Mouse (Mus musculus) kidney, postnatal 36 days (tissue): Measurements from ENCODE around the gene Cd180.

Experiments used
- DNase-seq, 2 experiments: peaks; one replicate each; pipeline ENCODE4 v3.0.0; 2021 to 2022; ENCODE audit warnings: mixed read lengths in 2 of 2

Gene Cd180

DNA sequence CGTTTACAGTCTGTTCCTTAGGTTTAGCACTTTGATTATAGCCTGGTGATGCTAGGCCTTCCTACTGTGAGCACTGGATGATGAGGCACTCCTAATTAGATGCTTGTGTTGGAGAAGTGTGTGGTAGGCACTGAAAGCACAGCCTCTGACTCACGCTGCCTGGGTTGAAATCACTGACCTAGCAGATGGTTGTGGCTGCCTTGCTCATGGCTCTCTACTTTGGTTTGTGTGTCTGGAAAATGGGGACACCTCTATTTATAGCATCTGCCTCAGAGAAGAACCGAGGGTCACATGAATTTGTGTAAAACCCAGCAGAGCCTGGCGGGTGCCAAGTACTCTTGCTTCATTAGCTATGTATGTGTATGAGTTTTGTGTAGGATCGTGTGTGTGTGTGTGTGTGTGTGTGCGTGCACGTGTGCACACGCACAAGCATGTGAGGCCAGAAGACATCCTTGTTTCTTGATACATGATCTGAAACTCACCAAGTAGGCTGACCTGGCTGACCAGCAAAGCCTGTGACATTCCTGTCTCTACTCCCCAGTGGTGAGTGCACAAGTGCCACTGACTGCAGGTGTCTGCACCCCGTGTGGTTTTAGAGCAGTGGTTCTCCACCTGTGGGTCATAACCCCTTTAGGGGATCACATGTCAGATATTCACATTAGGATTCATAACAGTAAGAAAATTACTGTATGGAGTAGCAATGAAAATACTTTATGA lies 52.4 kb downstream of the Cd180 start:
- DNase-seq, result no peak

DNA sequence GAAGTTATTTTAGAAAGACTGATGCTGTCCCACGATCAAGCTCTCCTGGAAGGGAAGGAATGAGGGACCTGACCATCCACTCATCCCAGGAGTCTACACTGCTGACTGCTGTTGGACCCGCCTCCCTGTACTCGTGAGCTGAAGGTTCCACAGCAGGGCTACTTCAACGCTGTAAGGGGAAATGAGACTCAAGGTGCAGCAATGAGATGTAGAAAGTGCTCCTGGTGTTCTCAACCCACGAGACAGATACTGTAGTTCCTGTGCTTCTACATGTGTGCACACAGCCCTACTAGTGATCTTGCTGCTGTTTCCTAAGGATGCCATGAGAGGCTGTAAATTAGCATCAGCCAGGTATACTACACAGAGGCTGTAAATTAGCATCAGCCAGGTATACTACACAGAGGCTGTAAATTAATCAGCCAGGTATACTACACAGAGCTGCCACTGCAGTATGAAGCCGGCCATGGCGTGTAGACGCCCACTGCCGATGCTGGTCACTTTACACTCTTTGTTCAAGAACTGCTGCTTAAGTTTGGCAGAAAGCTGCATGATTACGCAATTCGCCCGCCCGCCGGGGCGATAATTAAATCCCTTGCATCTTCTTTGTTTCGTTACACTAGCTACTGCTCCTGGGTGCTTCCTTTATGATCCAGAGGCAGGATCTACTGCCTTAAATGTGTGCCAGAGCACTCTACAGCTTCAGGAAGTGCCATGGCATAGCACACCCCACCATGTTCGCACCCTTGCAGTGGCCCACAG lies 53.6 kb downstream of the Cd180 start:
- no peak for DNase-seq

DNA sequence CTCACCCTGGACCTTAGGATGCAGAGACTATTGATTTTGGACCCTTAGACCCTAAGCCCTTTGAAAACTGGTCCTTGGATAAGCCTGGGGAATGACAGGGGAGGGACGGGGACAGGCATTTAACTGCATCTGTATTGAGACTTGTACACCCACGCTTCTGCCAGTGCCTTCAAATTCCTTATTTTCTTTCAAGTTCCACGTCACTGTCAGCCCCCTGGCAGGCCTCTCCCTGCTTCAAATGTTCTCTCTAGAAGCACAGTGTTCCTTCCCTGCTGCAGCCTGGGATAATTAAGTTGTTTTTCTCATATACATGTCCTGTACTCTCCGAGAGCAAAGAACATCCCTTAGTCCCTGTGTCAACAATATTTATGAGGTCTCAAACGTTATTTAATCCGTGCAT lies 55.8 kb downstream of the Cd180 start:
- no peak for DNase-seq

DNA sequence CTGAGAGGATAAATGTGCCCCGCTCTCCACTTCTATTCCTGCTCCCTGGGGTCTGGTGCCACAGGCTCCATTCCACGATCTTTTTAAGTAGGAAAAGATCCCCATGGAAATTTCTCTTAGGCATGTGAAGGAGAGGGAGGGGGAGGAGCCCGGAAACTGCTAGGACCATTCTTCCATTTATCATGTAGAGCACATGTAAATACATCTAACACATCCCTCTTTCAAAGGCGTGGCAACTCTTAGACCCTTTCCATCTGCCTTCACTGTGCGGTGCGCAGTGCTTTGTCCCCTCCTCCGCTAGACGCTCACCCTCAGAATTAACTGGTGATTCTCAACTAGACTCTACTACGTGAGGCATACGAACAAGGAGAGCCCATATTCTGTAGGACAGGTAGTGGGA lies 56.5 kb downstream of the Cd180 start:
- no peak for DNase-seq

DNA sequence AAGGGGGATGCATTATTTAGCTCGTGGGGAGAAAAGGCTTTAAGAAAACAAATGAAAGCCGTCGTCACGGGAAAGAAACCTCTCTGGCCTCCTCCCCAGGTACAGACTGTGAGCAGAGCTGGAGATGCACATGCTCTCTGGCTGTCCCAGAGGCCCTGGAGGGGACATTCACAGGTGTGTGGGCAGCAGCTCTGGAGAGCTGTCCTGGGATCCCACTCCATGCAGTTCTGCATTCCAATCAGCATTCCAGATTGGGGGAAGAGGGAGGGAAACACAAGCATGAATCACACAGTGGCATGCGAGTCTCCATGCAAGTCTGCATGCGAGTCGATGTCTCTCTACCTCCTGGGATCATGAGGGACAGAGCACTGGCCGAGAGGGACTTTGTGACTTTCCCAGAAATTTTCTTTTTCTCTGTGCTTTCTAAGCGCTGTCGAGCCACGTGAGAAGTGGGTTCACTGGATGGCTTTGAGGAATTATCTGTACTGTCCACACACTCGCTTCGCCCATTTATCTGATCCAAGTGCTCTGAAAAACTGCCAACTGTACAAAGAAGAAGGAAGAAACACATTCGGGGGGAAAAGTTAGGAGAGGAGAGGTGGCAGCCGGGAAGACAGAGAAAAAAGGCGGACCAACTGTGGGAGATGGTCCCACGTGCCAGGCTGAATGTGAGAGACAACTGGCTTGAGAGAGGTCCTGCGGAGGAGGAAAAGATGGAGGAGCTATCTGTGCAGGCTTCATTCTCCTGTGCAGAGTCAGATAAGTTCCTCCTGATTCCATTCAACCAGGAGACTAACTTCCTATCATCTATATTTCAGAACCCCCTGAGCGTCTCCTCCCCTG lies 60.6 kb downstream of the Cd180 start:
- no peak for DNase-seq

DNA sequence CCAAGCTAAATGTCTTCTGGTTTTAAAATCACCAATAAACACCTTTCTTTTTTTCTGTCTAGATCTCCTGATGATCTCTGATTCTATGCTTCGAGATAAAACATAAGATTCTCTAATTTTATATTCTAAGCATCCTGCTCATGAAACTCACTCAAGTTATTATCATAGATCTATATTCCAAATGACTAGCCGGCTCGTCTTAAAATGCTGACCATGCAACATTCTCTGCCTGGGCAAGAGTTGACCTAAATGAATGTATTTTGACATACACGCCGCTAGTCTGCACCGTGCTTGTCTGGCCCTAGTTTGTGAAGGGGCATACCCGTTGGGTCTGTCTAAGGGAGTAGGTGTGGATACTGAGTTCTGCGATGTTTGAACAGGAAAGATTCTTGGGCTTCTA lies 61.8 kb downstream of the Cd180 start:
- no peak for DNase-seq

DNA sequence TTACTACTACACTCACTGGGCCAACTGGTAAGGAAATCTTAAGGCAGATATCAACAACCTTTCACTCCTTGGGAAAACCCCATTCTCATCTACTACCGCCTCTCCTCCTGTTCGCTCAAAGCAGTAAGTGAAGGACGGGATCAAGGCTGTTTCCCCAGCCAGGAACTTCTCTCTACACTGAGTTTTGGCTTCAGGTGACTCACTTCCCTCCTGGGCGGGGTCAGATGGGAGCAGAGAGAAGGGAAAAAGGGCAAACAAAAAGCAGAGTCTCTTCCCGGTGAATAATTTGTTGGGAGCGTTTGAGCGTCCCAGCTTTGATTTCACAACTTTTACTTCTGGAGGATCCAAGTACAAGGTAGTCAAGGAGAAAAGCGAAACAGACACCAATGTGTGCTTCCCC lies 62.7 kb downstream of the Cd180 start:
- DNase-seq, result no peak

DNA sequence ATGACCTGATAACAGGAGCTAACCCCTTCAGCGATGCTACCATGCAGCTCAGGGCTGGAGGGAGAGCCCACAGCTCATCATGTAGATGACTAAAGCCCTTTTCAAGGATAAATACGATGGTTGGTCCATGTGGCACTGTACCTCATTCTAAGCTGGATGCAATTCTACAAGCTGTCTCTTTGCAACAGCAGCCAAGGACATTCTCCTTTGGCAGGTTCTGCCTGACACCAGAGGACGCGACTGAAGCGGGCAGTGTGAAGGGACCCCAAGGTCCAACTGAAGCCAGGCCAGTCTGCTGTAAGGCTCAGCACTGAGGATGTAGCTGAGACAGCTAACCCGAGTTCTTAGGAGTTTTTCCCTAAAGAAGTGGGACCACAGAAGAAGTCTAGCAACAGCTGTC lies 64.7 kb downstream of the Cd180 start:
- DNase-seq, result no peak

DNA sequence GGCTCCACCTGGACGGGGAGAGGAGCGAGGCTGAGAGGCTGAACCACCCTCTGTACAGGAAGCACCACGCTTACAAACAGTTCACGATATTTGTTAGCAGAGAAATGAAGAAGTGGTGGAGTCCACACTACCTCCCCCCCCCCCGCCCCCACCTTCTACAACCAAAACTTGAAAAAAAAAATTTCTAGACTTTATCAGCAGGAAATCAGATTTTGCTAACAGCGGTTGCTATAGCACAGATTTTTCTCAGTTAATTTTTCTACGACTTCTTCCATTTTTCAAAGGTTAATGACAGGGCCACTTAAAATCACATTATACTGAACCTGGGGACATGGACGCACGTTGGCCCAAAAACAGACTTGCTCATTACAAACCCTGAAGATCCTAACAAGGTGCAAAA lies 68.1 kb downstream of the Cd180 start:
- no peak for DNase-seq

DNA sequence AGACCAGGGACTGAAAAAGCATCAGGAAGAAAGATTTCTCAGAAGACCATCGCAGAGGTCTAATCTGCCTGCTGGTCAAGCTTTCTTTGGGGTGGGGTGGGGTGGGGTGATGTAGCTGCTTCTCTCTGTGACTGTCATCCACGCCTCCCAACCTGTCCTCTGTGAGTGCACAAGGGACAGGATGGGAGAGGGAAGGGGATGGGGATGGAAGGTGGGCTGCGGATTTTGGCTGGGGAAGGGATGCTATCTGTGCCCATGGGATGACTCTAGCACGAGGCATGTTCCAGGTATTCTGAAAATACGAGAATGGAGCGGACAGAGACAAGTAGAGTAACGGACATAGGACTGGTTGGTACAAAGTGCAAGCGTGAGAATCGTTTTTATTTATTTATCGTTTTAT lies 68.8 kb downstream of the Cd180 start:
- no peak for DNase-seq

DNA sequence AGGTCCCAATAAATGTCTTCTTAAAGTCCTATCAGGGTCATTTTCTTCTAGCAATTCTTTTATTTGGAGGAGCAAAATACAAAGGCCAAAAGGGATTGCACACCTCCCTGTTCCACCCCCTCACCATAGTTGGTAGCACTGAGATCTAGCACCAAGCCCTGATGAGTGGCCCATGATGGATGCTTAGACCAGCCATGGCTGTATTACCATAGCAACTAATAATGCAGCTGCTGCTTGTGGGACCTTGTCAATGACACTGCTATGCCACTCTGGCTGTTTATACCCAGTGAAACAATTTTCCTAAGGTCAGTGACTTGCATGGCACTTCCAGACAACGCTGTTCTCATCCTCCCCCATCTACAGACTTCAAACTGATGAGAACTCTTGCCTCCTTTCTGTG lies 70.9 kb downstream of the Cd180 start:
- DNase-seq, result no peak

DNA sequence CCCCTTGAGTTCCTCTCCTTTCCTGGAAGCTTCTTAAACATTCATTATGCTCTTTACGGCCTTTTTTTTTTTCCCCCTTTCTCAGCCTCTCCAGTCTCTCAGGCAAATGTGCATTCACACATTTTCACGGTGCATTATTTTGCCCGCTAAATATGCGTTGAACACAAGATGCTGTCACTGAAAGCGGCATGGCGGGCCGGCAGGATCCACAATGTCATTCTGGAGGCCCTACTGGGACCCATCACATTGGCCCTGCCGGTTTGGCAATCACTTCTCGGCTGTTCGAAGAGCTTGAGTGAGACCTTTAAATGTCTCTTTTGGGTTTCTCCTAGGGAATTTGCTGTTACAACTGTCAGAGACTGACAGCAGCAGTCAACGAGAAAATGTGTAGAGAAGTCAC lies 71.9 kb downstream of the Cd180 start:
- DNase-seq, result no peak

DNA sequence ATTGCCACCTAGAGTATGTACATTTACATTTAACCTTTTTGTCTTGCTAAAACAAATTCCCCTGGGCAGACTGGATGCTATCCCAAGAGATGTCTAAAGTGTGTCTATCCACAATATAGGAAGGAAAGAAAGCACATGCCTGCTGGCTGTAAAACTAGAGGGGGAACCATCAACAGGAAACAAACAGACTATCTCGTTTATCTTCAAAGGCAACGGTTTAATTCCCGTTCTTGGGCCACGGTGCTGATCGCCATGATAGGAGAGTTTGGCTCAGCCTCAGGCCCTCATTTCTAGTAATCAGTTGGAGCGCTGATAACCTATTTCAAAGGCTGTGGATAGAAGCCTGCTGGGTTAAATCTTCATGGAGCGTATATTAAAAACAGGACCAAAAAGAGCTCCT lies 73.8 kb downstream of the Cd180 start:
- no peak for DNase-seq

DNA sequence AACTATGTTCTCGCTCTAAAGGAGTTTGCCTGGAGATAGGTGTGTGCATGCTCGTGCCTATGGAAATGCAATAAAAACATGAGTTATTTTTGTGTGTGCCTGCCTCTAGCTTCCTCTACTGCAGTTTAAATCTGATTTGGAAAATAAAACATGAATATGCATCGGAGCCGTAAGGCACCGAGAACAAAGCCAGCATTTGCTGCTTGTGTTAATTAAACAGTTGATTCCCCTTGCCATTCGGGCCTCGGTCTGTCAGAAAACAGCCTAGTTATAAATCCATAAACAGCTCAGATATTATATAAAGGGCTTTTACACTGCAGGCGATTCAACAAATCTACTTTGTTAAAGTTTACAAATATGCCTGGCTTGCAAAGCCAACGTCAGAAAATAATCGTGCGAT lies 75.2 kb downstream of the Cd180 start:
- DNase-seq, result no peak

DNA sequence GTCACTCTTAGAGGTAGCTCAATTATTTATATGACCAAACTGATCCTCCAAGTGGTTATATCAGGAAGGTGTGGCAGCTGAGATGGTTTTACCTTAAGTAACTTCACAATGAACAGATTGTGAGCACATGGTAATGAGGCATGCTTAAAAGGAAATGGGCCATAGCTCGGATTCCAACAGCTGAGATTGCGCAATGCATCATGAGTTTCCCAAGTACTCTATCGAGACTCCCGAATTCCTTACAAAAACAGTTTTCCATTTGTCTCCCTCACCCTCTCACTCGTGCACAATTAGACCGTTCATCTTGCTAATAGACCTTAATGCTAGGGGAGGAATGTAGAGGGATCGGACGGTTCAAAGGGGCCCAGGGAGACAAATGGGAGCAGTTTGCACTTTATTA lies 76.8 kb downstream of the Cd180 start:
- peak; percentile 33 to 62 for DNase-seq

DNA sequence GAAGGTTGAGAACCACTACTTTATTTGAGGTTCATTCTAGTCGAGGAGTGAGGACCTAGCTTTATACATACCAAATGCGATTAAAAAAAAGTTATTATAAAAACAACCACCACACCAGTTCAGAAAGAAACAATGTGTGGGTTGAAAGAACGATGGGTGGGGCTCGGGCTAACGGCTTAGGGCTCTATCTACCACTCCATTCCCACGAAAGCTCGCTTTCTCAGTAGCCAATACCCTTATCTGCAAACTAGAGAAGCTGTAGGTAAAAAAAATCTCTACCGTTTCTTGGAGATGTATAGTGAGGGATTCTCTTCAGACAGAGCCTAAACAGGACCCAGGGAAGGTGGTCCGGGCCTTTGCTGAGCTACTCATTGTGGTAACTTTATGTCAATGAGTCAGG lies 79.8 kb downstream of the Cd180 start:
- no peak for DNase-seq

DNA sequence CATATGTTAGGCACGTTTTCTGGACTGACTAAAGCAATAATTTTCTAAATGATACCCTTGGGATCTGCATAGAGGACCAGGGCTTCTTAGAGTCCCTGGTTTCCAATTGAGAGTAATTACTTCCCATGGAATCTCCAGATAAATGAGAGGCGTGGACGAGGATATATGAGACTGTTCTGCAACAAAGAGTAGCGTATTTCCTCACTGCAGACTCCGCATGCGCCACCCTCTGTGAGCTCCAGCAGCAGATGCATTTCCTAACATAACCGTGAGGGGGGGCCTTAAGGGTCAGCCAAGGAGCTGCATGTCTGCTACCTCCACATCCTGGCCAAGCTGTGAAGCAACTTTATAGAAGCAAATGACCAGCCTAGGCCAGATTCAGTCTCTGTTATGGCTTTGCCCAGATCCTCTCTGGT lies 81.4 kb downstream of the Cd180 start:
- peak; percentile 20 to 28 for DNase-seq

DNA sequence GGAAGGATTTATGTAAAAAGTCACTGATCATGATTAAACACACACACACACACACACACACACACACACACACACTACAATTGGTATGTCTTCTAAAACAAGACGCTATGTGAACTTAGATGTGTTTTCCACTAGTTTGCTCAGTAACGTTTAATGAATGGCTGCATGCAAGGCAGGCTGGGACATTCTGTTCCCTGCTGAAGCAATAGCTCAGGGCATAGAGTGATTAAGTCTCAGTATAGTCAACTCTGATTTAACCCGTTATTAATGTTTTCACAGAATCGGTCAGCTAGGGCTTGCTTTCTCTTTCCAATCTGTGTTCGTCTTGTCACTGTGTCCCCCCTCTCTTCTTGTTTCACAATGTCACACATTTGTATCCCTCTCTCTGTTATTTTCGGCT lies 82.1 kb downstream of the Cd180 start:
- DNase-seq, result peak in 1 of 2 experiments; percentile 29

DNA sequence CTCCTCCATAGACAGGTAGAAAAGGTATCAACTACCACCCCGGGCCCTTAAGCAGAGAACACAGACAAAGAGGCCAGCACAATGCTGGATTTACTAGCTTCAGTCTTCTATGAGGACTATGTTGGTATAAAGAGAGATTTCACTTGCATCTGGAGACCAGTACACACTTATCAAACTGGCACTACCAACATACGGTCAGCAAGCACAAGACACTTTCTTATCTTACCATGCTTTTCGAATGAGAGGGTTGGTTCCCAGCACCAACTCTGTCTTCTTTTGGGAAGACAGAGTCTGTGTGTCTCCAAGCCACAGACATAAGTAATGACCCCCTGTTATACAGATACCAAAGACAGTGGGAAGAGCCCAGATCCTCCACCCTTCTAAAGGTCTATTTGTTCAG lies 85.5 kb downstream of the Cd180 start:
- no peak for DNase-seq

DNA sequence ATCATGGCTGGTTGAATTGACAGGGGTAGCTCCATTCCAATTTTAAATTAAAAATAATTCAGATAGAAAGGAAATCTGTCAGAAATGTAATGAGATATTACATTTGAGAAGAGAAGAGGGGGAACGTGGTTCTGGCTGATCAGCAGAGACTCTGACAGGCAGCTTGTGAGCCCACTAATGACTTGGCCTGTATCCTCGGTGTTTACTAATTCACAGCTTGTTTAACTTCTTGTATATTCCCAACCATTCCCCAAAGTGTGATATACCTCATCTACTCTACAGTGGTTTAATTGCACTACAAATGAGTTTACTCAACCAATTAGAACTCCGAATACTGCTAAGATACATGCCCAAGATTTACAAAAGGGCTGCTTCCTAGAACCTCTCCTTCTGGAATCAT lies 85.9 kb downstream of the Cd180 start:
- no peak for DNase-seq

DNA sequence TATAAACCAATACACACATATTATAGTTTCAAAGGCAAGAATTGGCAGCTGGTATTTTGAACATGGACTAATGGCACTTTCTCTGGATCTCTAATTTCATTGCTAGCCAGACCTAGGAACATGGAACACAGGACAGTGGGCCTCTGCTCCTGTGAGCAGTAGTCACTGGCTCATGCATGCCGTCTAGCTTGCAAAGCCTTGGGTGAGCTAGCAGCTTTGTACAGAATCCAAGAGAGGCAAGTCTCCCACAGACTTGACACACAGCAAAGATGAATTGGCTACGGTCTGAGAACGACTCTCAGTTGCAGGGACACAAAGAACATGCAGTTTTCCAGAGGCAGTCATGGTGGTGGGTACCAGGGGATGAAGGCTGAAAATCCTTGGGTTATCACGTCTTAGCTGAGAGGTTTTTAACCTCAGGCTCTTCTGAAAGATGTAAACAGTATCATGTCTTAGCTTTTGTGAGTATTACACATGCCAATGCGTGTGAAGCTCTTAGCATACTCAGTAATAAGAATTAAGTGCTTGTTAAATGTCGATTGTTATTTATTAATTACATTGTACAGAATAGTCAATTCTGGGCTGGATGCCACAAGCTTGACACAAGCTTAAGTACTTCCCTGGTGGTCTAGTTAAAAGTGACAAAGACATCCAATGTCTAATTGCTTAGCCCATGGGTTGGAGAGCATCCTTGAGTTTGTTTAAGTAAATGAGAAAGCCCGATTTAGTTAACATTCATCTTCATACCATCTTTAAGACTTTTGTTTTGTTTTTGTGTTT lies 90.4 kb downstream of the Cd180 start:
- DNase-seq, result no peak

DNA sequence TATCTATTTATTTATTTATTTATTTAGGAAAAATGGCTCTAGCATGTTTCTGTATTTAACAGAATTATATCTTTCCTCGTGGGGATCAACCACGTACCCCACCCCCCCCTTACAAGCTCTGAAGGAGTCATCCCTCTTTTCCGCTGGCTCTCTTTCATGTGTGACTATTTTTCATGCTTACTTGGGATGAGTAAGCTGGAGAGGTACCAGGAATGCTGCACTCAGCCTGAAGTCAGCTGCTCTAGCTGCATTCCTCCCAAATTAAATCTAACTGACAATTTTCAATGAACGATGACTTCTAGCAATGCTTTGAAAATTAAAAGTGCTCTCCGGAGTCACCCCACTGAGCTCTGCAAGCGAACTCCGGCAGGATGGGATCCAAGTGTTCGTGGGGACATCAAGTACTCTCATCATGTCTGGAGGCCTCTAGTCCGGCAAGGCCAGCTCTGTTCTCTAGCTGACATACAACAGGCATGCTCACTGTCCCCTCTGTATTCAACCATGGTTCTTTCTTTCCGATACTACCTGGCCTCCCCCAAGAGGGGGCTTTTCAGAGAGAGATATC lies 93.4 kb downstream of the Cd180 start:
- DNase-seq, result peak in 1 of 2 experiments; percentile 12
